Mouse (Mus musculus) forelimb bud, embryonic 11.5 days (tissue): ENCODE data around the gene Foxc2.

Source experiments
- DNase-seq: peaks from one replicate; pipeline ENCODE4 v3.0.0-alpha.2; 2012; ENCODE audit warnings: low read depth, low spot score

Gene Foxc2

DNA sequence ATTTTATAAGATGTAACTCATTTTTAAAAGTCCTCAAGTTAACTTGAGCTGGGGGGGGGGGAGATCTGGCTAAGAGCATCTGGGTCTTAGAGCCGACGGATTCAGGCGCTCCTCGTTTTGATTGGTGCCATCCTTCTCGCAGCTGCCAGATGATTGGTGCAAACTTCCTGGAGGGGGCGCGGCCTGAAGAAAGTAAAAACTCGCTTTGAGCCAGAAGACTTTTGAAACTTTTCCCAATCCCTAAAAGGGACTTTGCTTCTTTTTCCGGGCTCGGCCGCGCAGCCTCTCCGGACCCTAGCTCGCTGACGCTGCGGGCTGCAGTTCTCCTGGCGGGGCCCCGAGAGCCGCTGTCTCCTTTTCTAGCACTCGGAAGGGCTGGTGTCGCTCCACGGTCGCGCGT lies at the start of gene Foxc2:
TSS of gene Foxc2 (plus strand) at position 224 of the 400 bp plus-strand sequence.
- DNase-seq = peak; percentile 93

DNA sequence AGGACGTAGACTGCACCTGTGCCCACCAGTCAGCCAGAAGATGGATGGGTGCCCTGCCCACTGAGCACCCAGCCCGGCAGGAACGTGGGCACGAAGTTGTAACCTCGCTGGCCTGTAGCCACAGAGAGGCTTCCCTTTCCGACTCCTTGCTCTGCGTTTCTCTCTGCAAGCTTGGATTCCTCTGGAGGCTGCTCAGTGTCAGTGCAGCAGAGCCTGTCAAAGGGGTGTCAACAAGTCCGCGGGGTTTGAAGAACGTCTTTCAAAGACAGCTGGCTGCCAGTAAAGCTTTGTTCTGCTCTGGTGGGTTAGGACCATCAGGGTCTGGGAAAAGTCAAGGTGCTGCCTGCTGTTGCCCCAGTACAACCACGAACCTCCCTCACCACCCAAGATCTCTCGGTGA lies 44.5 kb upstream of the Foxc2 start:
- DNase-seq = no peak

DNA sequence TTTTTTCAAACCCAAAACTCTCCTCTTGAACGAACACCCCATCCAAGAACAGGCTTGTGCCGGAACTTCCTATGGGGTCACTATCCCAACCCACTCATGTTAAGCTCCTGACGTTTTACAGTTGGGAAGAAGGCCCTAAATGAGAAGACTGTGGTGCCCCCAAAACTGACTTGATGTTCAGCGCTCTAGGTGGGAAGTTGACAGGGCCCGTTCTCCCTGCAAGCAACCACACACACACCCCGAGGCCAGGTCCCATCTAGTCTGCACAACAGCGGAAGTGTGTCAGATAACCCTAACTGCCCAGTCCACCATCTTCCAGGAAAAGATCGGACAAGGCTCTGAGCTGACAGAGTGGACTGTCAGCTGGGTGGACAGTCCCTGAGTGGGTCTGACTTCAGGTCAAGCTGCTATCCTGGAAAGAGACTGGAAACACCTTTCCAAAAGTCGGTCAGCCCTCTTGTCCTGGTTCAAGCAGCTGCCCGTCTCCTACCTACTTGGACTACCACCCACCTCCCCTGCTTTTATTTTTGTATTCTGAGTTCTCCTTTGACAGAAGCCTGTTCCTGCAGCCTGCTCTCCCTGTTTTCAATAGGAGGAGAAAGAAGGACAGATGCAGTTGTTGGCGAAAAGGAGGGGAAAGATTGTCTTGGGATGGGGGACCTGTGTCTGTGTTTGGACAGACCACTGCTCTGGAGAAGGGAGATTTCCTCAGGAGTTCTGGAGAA lies 43.4 kb upstream of the Foxc2 start:
- DNase-seq = no peak

DNA sequence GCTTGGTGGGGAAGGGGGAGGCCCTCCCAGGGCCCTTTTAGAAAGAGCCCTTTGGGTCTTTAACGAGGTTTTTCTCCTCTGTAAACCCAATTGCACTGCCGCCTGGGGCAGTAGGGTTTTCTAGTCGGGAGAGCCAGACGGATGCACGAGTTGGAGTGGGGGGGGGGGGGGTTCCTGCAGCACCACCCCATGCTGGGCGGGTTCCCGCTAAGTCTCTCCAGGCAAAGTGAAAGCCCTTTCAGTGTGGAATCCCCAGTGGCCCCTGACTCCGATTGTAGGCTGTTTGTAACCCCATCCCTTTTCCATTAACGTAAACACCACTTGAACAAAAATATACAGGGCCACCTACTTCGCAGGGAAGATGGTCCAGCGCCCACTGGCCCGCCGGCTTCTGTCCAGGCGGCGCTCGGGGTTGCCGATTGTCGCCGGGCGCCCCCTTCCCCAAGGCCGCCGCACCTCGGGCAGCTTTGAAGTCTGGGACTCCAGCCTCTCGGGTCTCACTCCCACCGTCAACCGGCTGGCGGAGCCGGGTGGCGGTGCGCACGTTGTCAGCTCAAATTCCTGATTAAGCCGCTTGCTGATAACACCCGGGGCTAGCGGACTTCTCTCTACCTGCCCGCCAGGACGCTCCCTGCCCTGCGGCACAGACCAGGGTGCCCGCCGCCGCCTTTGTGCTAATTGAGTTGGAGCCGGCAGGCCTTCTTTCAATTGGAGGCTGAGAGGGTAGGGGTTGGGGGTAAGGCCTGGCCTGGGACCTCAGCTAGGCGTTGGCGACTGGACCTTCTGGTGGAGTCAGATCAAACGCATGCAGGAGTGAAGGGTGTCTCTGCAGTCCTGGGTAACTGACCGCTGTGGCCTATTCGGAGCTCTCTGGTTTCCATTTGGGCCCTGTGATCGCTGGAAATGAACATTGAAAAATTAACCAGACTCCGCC lies 42.5 kb upstream of the Foxc2 start:
- DNase-seq = no peak

DNA sequence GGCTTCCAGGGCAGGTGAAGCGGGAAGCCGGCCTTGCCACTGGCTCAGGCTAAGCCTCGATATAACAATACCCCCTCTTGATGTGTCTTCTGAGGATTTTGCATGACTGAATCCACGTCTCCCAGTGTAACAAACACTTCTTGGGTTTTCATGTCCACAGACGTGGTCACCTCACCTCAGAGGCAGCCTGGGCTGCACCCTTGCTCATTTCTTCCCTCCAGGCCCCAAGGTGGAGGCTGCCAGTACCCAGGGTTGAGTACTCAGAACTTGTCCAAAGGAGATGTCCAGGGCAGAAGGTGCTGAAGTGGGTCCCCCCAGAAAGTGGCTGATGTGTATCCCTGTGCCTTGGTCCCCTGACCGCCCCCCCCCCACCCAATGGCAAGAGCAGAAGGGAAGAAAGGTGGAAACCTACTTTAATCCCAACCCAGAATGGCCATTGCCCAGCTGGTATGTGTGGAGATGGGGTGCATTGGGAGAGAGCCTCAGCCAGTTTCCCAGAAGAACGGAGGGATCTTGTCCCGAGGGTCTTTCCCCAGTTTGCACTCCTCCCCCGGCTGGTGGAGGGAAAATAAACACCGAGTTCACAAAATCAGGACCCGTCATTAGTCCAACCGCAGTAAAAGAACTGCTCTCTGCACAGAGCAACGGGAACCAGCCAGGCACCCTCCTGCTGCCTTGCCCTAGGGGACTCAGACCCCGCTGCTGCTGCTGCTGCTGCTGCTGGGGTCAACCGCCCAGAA lies 41.7 kb upstream of the Foxc2 start:
- DNase-seq = no peak

DNA sequence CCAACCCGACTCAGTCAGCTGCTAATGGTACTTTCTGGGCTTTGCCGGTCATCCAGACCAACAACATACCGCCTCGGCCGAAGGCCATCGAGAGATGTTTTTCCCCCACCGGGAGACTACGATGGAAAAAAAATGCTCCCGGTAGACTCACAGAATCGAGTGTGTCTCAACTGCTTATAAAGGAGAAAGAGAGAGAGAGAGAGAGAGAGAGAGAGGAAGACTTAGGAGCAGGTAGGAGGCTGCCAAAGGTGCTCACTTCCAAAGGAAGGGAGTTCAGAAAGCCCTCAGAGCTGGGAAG lies 41.2 kb upstream of the Foxc2 start:
- DNase-seq = no peak

DNA sequence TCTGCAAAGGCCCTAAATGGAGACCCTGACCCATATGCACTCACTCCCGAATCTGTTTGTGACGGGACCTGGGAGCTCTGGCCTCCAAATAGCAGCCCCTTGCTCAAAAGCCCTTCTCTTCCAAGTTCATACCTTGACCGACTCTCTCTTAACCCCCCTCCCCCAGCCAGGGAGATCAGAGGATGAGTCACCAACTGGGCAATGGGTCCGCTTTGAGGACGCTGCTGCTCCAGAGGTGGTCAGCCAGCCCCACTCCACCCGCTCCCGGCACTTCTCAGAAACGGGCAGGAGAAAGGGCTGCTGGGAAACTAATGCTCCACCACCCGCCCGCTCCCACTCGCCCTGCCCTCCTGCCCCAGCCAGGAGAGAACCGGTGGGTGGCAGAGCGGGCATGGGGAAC lies 40.0 kb upstream of the Foxc2 start:
- DNase-seq = no peak

DNA sequence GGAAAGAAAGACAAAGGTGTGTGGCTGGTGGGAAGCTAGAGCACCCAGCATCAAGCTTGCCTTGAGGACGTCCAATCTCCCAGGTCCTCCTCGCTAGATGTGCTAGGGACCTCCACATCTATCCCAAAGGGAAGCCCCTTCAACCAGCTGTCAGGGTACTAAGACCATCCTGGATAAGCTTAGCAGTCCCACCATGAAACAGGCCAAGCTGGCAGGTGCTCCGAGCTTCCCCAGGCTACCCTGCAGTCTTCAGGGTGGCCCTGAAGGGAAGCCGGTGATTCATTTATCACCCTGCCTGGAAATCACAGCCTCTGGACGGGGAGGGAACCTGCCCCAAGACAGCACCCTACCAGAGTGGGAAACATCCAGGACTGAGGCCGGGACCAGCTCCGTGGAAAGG lies 39.4 kb upstream of the Foxc2 start:
- no peak for DNase-seq

DNA sequence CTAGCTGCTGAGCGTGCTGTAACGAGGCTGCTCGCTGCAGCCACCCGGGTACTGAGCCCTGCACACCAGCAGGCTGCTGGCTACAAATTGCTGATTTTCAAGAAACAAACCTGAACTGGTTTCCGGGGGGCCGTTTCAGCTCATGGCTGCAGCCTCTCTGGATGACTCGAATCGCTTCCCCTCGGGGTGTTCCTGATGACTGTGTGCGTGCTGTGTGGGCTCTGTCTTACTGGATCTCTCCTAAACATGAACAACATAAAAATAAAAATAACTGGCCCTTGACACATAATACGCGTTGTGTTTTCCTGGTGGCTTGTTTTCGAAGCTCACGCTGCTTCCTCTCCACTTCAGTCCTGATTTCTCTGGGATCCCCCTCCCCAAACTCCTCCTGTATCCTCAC lies 37.2 kb upstream of the Foxc2 start:
- DNase-seq = no peak

DNA sequence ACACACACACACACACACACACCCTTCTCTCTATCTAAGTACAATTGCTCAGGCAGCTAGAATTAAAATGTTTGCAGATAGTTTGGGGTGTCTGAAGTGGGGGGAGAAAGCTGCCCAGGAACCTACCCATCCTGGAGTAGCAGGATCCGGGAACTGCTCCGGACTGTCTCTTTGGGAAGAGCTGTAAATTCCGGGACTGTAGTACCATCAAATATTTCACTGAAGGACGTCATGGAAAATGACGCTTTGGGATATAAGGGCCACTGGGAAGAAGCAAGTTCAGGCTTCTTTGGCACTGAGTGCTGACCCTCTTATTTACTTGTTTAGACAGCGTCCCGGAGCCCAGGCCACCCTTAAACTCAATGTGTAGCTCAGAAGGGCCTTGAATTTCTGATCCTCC lies 36.8 kb upstream of the Foxc2 start:
- no peak for DNase-seq

DNA sequence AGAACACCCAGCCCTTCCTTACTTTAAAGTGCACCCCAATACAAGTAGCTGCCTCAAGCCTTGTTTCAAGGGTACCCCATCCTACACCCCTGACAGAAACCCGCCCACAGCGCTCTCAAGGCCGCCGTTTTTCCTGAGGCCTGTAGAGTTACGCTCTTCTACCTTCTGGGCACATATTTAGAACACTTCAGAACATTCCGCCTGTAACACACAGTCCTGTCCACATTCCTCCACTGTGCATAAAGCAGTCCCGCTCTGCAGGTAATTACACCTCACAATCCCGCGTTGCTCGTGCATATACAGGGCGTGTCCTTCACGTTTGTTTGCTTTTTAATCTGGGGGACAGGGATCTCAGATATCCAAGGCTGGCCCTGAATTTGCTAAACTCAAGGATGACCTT lies 36.0 kb upstream of the Foxc2 start:
- DNase-seq = no peak

DNA sequence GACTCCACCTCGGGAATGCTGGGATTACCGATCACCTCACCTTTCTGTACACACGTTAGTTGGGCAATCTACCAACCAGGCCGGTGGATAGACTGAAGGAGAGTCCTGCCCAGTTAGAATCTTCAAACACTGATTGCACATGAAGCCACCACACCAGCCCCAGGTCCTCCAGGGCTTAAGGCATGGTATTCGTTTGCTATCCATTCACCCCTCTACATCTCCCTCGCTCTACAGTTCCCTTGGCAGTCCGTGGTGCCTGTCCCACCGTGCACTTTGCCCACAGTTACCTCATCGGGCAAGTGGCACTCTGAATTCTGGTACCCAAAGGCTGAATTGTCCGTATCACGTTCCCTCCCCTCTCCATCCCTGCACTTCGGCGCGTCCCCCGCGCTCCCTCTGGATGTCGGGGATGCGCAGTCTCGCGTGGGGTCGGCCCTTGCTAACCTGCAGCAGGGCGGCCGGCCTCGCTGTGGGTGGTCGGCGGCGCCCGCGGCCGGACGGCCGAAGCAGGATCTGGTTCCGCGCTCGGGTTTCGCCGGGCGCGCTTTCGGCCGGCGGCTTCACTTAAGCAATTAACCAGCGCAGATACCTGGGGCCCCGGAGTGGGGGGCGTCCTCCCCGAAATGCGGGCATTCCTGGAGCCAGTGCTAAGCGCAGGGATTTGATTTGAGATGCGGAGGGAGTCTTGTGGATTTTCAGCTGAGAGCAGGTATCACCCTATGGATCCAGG lies 35.4 kb upstream of the Foxc2 start:
- DNase-seq = no peak

DNA sequence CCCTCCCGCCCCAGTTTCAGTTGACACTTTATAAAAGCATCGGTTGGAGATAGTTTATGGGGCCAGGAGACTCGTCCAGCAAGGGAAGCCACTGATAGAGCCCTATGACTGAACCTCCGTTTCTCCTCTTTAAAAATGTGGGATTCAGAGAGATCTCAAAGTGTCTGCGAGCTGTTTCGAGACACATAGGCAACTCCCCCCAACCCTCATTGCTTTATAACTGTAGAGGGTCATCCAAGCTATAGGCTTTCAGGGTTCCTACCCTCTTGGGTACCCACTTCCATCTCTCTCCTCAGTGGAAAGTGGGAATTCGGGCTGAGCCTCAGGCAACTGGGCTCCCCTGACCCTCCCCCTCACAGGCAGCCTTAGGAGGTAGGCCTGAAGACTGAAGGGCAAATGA lies 34.6 kb upstream of the Foxc2 start:
- no peak for DNase-seq

DNA sequence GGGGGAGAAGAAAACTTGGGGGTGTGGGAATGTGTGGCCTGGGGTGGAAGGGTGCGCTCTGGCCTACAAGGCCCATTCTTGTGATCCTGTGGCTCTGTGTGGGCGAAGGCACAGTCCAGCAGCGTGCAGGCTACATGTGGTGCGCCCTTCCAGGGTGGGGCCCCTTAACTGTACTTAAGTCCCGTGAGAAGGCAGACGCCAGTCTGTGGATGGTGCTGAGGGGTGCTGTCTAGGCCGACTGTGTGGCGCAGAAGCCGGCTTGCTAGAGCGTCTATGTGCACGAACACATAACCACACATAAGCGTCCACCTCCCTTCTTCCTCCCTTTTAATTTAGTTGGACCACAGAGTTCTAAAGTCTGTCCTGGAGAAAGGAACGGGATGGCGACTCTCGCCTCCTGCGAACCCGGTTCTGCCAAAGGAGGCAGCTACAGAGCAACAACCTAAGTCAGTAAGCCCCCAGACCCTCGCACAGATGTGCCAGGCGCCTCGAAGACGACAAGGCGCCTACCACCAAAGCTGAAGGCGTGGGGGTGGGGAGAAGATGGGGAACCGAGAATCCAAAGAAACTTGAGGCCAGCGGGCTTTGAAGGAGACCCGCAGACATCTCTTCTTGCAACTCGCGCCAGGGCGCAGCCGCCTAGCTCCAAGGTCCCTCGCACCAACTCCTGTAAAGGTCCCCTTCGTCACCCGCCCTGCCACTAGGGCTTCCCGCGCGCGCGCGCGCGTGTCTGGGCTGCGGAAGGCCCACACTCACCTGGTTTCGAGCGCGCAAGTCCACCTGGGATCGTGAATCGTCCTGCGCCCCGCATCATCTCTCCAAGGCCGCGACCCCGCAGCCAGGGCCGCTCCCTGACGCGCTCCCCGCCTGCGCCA lies 33.5 kb upstream of the Foxc2 start:
- no peak for DNase-seq

DNA sequence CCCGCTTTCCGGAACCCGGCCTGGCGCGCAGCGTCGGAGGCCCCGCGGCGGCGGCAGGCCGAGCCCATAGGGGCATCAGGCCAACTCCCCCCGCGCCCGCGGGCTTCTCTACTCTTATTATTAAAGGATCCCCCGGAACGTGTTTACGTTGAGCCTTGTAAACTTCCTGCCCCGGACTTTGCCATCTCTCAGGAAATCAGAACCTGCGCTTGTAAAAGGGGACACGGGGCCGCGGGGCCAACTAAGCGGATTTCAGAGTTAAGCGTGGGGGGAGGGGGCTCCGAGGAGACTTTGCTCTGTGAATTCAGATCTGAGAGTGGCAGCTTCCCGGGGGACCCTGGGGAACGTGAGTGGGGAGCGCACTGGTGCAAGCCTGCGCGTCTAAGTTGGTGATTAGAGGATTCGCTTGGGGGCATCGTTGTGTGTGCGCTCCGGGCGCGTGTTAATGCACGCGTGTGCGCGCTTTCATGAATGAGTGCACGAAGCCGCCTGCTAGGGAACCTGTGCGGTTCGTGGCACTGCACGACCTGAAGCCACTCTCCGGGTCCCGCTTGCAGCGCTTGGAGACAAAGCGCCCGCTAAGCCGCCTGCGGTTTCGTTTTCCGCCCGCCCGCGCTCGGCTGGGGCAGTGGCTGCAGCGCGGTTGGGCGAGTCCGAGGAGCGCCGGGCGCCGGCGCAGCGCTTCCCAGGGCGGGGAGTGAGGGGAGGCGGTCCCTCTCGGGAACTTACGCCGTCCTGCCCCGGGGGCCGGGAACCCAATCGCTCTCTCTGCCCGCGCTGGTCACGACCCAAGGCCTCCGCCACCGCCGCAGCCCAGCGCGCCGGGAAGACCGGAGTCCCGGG lies 32.7 kb upstream of the Foxc2 start:
- DNase-seq = peak; percentile 68

DNA sequence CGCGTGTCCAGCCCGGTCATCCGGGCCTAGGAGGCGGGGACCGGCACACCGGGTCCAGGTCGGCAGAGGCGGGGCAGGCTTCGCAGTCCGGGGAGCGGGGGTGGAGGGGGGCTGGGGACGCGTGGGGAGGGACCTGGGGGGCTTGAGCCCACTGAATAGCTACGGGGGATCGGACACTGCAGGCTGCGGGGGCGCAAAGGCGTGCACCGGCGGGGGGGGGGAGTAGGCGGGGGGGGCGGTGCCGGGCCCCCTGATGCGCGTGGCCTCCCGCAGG lies 32.1 kb upstream of the Foxc2 start:
- no peak for DNase-seq

DNA sequence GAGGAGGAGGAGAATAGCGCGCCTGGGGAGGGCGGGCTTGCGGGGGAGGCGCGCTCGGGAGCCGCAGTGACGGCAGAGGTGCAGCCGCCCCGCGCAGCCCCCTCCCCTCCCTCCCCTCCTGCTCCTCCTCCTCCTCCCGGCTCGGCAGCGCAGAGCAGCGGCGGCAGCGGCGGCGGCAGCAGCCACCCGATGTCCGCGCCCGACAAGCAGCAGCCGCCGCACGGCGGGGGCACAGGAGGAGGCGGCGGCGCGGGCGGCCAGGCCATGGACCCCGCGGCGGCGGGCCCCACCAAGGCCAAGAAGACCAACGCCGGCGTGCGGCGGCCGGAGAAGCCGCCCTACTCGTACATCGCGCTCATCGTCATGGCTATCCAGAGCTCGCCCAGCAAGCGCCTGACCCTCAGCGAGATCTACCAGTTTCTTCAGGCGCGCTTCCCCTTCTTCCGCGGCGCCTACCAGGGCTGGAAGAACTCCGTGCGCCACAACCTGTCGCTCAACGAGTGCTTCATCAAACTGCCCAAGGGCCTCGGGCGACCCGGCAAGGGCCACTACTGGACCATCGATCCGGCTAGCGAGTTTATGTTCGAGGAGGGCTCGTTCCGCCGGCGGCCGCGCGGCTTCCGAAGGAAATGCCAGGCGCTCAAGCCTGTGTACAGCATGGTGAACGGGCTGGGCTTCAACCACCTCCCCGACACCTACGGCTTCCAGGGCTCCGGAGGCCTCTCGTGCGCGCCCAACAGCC lies 31.6 kb upstream of the Foxc2 start, which contains the start of gene Foxf1:
TSS of gene Foxf1 (plus strand) at position 177 of the 742 bp plus-strand sequence.
- no peak for DNase-seq

DNA sequence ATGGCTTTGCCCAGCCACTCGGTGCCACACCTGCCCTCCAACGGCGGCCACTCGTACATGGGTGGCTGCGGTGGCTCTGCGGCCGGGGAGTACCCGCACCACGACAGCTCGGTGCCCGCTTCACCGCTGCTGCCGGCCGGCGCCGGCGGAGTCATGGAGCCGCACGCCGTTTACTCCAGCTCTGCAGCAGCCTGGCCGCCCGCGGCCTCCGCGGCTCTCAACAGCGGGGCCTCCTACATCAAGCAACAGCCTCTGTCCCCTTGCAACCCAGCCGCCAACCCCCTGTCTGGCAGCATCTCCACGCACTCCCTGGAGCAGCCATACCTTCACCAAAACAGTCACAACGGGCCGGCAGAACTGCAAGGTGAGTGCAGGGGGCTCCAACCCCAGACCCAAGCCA lies 31.0 kb upstream of the Foxc2 start:
- DNase-seq = no peak

DNA sequence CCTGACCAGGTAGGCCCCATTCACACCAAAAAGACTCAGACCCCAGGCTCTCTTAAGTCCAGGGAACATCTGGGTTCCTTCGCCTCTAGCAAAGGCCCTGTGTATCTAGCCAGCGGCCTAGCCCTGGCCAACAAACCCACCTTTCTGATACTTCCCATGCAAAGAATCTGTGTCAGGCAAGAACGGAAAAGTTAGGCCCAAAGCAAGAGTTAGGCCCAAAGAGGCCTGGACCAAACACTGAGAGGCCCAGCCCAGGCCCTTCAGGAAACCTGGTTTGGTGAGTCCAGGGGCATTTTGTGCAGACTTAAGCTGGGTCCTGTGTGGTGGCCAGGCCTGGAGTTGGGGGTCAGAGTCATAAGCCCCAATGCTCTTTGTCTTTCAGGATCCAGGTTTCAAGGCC lies 30.4 kb upstream of the Foxc2 start:
- DNase-seq = no peak
